Mouse (Mus musculus): ENCODE measurements around the gene Mcub.

Mcub gene

DNA sequence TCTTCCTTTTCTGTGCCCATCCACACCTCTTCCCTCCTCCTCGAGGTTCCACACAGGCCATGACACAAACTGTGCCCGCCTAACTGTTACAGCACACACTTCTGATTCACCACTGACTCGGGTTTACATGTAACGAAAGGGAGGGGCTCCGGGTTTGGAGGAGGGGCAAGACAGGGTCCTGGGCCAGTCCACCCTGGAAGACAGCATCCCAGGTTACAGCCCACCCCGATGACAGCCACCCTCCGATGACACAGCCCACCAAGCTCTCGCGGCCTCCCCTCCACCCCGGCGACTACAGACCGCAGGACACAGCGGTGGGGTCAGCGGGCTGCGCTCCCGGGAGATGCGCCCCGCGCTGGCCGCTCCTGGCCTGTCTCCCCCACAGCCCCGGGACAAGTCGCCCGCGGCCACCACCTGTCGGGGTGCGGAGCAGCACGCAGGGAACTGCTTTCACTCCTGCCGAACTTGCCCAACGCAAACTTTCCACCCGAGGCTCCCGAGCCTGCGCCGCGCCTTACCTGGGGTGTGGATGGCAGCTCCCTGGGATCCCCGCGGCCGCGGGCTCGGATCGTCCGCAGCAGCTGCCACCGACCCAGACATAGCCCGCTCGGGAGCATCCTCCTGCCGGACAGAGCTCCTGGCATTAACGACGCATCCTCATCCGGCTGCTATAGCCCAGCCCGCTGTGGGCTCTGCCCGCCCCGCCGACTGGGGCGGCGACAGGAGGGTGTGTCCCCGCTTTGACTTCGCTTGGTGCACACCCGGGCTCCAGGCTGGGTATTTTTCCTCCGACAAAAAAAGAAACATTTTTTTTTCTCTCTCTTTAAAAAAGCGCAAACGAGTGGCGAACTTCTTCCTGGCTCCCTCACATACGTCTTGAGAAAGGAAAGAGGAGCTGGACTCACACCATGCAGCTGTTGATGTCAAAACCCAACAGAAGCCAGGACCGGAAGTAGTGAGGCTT is at the start of gene Mcub:
Gene Mcub (minus strand): TSS at position 775 of the 964 bp plus-strand sequence.
- in situ Hi-C loops (cut with MboI, MseI) = no loop called here

DNA sequence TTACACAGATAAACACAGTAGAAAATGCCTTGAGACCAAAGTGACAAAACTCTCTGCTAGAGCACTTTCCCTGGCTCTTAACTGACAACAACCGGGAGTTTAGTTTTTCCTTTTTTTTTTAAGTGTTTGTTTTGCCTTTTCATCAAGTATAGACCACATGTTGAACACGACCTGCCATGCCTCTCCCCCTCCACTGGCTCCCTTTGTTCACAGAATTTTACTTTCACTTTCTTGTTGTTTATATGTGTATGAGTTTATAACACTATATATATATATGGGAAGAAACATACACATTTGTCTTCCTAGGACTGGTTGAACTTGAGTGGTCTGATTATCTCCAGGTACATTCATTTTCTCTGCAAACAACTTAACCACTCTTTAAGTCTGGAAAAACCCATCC is 42.9 kb upstream of the Mcub start:
- in situ Hi-C loops (cut with MboI, MseI) = no loop called here

DNA sequence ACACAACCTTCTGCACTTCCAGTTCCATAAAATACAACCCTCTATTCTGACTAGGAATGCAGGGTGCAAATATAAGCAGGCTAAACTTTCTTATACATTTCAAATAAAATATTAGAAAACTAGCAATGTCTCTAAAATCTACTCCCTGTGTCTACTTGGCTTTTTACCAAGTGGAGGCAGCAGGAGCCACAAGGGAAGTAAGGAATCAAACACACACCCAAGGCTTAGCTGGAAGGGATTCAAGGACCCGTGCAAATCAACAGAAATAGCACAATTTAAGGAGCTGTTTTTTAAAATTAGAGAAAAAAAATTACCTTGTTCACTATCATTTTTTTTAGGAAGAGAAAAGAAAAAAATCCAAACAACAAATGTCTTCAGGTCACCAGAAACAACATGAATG is 41.2 kb upstream of the Mcub start:
- in situ Hi-C loops (cut with MboI, MseI) = no loop called here

DNA sequence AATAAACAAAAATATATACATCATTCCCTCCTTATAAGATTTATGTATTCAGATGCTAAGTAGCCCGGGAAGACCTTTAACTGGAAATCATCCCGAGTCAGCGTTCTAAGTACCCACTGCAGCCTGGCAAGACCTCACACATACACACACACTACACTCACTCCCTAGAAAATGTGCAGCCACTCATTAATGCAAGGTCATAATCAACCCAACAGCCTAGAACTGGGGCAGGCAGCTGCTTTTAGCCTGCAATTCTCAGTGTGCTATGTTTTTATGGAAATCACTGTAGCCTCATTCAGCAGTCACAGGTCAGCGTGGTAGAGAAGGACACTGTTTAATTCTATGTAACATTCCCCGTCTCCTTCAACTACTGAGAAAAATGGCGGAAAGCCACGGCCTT is 36.1 kb upstream of the Mcub start:
- in situ Hi-C loops (cut with MboI, MseI) = no loop called here

DNA sequence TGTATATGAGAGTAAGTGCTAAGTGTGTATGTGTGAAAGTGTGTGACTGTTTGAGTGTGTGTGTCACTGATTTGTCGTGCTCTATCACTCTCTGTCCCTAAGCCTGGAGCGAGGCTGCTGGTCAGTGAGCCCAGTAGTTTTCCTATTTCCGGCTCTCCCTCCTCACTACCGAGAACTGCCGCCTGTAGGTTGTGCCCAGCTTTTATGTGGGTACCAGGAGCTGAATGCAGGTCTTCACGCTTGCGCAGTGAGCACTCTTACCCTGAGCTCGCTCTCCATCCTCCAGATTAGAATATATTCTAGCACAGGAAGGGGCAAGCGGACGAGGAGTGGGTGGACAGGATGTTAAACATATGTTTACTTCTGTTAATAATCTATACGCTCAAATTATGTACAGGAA is 30.9 kb upstream of the Mcub start:
- in situ Hi-C loops (cut with MboI, MseI) = no loop called here

DNA sequence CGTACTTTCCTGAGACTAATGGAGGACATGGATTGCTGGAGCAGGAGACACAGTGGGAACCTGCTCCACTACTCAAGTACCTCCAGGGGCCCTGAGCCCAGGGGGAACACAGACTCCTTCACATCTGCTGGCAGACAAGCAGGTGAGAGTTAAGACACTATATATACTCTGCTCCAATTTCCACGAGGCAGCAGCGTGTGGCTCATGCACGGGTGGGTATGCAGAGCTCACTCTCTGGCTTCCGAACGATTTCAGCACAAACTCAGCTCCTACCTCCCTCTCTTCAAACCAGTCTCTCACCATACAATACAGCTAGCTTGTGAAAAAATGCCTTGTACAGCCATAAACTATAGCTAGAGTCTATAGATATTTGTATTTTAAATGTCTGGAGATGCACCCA is 28.5 kb upstream of the Mcub start:
- in situ Hi-C loops (cut with MboI, MseI) = no loop called here

DNA sequence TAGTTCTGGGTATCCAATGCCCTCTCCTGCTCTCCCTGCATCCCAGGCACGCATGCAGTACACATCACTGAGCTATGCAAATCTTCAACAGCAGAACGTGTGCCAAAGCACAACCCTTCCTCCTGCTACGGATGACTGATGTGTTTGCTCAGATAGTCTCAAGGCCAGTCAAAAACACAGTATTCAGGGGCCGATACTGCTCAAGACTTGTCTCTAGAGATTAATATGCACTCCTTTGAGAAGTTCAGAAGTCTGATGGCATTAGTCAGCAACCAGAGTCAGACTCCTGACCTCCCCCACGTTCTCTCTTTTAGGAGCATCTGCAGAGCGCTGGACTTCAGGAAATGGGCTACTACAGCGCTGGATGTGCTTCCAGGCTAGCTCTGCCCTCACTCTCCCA is 28.0 kb upstream of the Mcub start:
- in situ Hi-C loops (cut with MboI, MseI) = no loop called here

DNA sequence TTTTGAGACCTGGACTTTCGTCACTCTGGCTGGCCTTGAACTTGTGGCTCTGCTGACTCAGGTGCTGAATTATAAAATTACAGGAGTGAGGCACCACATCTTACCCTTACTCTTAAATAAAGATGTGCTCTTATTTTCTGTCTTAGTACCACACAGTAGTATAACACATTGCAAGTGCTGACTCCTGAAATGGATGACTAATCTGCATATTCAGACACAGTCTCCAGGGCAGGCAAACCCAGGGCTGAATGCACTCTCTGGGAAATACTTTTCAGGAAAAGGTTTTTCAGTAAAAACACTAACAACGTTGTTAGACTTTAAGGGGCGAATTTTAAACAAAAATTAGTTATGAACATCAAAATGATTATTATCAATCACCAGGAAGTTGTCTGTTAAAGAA is 27.3 kb upstream of the Mcub start:
- in situ Hi-C loops (cut with MboI, MseI) = no loop called here

DNA sequence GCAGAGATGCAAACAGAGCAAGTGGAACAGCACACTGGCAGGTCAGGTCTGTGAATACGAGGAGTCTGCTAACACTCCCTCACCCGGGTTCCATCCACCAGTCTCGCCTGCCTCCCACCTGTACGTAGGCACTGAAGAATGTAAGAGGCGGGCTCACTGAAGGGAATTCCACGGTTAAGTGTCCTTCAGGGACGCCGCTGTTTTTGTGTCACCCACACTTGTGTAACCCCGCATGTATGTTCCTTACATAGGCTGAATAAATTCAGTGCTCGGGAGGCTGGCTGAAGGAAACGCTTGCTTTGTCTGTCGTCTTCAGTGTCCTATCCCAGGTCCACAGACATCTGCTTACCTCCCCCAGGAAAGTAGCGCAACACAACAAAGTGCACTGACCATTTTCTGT is 17.3 kb upstream of the Mcub start:
- in situ Hi-C loops (cut with MboI, MseI) = no loop called here

DNA sequence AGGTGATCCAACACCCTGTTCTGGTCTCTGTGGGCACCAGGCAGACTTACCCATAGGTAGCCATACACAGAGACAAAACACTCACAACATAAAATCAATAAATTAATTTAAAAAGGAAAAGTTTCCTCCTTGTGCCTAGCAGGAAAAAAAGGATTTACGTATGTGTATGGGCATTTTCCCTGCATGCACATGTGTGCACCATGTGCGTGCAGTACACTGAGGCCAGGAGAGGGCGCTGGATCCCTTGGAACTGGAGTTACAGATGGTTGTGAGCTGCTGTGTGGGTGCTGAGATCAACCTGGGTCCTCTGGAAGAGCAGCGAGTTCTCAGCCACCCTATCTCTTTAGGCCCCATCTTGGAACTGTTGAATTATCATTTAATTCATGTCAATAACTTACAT is 15.3 kb upstream of the Mcub start:
- in situ Hi-C loops (cut with MboI, MseI) = no loop called here

DNA sequence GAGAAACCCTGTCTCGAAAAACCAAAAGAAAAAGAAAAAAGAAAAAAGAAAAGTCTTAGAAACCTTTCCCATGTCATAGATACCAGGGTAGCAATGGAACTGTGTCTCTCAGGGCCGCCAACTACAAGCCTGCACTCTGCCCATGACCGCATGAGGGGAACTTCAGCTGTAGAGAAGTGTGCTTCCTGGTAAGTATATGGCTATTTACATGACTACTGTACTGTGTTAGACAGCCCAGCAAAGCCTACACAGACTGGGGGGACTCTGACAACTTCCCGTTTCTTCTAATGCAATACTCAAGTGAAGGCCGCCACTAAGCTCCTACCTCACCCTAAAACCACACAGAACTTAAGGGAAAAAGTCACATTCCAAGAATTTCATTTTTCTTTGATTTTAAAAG is 14.8 kb upstream of the Mcub start:
- in situ Hi-C loops (cut with MboI, MseI) = no loop called here

DNA sequence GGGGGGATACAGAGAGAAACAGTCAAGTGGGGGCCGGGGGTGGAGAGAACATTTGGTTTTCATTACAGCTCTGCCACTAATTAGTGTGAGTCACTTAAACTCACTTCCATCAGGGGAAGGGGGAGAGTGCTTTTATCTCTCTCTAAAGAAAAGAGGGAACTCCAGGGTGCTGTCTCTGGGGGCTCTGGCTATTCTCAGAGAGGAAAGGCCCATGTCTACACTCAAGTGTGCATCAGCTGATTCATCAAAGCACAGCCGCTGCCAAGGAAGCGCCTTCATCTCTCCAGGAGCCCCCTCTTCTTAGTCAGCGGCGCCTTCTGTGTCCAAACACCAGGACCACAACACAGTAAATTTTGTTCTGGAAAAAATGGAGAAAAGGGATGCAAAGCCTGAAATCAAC is 12.3 kb upstream of the Mcub start:
- in situ Hi-C loops (cut with MboI, MseI) = no loop called here

DNA sequence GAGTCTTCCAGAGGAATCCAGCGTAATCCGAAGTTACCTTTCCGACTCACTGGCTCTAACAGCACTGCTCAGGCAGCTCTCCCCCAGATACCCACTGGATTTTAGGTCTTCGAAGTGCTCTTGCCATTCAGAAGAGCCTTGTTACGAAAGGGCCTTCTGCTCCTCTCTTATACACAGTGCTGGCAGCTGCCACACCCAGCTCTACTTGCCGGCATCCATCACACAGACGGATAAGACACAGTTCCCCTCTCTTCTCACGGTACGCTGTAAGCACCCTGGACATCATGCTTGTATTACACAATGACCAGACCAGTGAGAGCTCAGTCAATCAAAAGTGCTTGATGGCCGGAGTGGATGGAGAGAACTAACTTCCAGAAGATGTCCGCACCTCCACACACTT is 11.8 kb upstream of the Mcub start:
- in situ Hi-C loops (cut with MboI, MseI) = no loop called here

DNA sequence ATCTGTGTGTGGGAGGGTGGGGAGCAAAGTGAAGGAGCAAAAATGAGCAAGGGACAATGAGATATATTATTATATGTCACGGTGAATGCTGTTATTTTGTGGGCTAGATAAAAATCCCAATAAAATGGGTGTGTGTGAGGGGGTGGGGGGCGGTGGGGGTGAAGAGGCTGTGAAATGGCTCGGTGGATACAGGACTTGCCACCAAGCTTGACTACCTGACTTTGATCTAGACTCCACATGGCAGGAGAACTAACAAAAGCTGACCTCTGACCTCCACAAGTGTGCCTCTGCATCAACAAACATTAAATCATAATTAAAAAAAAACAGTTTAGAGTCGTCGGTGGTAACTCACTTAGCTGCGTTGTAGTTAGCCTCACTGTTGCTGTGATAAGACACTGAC is 9.5 kb upstream of the Mcub start:
- in situ Hi-C loops (cut with MboI, MseI) = no loop called here

DNA sequence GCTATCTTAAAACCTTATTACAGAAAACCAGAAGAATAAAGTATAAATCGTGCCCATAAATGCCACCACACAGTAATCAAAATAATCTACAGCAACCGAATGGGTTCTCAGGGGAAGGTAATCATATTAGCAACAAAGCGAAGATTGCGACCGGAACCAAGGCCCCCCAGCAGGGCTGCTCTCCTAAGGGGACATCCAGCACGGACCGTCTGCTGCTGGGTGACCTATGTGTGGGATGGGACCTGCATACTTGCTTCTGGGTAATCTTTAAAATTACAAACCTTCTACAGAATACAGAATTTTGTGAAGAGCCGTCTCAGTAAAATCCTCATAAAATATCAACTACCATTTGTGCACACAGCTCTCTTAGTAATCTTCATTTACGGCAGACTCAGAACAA is 8.7 kb upstream of the Mcub start:
- in situ Hi-C loops (cut with MboI, MseI) = no loop called here

DNA sequence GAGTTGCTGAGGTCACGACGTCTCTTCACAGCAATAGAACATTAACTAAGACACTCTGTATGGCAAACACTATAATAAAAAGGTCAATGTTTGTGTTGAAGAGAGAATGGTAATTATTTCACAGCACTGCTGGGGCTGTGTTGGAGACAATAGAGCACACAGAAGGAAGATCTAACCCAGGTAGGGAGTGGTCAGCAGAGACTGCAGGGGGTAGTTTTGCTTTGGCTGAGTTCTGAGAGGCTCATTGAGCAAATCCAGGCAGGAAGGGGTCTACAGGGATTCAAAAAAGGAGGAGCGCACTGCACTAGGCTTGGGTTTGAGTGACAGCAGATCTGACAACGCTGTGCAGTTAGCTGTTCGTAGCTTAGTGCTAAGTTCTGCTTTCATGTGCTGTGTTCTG is 6.3 kb upstream of the Mcub start:
- in situ Hi-C loops (cut with MboI, MseI) = no loop called here

DNA sequence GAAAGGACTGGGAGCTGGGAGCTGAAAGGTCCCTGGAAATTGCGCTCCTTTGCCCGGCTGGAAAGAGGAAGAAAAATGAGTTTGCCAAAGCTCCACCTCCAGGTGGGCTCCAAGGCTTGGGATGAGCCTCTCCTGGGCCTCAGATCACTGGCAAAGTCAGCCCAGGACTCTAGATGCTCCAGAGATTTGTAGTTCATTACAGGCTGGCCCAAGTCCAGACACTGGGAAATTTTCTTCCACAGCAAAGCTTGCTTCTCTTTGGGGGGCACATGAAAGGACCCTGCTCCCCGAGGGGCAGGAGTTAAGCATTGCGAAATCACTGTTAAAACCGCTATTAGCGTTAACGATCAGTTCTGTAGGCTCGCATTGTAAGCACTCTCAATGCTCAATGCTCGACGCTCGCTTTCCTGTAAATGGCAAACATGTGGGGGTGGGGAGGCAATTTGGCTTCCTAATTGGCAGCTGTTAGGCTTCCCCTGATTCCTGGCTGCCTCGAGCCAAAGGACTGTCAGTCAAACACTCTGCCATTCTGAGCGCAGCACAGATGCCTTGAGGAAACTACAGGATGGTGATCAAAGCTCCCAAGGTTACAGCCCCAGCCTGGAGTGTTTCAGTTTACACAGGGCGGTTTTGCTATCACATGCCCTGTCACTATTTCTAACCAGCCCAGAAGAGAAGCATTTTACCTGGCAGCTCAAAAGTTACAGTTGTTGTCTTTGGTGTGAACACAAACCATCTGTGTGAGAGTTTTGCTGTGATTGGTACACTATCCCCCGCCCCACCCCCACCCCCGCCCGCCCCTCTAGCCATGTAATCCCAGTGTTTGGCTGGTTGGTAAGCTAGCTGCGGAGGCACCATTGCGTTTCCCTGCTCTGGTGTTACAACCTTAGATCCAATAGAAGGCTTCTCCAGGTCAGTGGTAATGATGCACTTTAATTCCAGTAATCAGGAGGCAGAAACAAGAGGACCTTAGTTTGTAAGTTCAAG is 816 bp upstream of the Mcub start:
- in situ Hi-C loops (cut with MboI, MseI) = no loop called here

DNA sequence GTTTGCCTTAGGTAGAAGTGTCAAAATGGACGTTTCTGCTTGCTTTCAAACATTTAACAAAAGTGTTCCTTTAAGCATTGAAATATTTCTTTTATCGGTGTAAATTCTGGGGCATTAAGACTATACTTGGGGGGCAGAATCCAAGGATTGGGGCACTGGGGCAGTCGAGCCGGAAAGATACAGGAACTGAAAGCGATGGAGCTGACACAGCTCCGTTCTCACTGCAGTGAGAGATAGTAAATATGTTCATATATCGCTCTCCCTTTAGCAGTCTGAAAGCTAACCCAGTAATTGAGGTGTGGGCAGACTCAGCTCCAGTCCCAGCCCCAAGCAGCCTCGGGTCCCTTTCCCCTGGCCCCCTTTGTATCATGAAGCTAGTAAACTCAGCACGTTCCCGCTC is 975 bp downstream of the Mcub start:
- in situ Hi-C loops (cut with MboI, MseI) = no loop called here

DNA sequence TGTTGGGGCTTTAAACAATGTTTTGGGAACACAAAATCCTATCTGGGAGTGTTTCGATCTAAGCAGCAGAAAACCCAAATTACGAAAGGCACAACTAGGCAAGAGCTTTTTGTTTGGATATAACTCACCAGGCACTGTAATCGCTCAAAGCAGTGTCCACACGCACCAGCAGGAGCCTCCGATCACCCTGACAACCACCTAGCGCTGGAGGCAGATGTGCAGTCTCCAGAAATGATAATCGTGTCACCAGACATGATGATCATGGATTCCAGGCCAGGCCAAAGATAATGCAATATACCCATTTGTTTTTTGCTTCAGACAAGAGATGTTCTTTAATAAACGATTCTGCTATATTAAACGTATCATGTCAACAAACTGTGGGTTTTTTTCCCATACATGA is 2.1 kb downstream of the Mcub start:
- in situ Hi-C loops (cut with MboI, MseI) = no loop called here

DNA sequence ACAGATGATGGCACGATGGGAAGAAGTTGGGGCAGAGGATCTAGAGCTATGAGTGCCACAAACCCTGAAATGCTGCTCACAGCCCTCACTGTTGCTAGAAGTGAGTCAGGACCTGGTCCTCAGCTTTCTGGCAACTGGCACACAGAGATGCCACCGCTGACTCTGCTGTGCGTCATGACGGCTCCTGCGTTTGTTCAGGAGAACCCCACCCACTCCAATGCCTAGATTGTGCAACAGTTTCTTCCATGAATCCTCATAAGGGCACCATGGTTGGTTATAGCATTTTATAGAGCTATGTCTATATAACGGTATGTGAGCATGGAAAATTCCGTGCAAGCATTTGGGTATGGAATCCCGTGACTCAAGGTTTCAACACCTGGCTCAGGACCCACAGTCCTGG is 5.3 kb downstream of the Mcub start:
- in situ Hi-C loops (cut with MboI, MseI) = no loop called here

DNA sequence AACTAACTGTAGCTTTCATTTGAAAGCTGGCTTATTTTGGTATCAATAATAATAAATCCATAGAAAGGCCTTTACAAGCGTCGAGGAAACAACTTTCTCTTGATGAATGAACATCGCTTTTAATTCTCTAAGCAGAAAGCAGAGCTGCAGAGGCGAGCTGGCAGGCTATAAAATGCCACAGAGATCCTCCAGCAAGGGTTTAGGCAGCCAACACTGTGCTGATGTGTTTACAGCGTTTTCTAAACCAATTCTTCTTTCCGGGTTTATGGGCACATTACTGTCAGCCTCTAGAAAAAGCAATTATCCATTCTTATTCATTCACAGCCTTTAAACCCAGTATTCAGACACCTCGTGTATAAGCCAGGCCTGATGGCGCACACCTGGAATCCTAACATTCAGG is 7.5 kb downstream of the Mcub start:
- in situ Hi-C loops (cut with MboI, MseI) = no loop called here

DNA sequence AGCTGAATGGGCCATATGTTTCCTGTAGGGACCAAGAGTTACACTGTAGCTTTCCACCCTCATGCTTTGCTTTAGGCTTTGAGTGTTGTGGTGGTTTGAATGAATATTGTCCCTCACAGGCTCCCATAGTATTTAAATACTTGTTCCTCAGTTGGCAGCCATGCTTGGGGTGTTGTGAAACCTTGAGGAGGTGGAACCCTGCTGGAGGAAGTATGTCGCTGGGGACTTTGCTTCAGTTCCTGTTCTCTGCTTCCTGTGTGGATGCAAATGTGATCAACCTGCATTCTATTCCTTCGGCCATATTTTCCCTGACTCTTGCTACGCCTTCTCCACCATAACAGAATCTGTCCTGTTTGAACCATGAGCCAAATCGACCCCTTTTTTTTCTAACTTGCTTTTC is 16.7 kb downstream of the Mcub start:
- in situ Hi-C loops (cut with MboI, MseI) = loop anchor here (10.0 kb wide), 1 partner anchor 1332 kb away; no protein-coding TSS in a partner anchor
